Mouse (Mus musculus) liver, postnatal 0 days (tissue): Measurements from ENCODE around the gene Ift122.

Experiments used
- CTCF ChIP-seq: sonication (generic); IDR thresholded peaks from 2 replicates; pipeline ENCODE4 v1.5.1; 2016; ENCODE audit warnings: antibody characterized with exemption, low read depth
- EP300 ChIP-seq: IDR thresholded peaks from 2 replicates; pipeline ENCODE4 v1.6.1; 2016; ENCODE audit warnings: antibody characterized with exemption, low read depth, mild to moderate bottlenecking

DNA sequence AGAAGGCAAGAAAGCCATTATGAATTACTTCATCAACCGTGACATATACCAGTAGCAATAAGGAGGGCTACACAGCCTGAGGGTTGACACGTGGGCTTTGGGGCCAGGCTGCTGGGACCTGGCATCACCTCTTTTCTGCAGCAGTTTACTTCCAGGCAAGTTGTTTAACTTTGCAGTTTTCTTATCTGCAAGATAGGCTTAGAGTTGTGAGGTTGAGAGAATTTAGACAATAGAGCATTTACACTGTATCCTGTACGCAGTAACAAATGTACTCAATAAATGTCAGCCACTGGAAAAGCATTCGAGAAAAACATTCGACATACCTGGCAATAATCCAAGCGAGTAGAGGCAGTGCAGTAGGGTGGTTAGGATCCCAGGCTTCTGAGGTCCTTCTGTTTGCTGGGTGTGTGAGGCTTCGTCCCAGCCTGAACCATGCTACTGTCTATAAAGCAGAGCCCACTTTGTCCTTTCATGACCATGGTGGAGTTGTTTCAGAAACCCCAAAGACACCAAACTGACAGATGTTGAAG lies 6.8 kb downstream of the Ift122 start:
- no peak for TF ChIP-seq CTCF
- TF ChIP-seq EP300, result no peak
